Comparison of ENCODE assay signal across 8 mouse cellular contexts in the genomic region with DNA sequence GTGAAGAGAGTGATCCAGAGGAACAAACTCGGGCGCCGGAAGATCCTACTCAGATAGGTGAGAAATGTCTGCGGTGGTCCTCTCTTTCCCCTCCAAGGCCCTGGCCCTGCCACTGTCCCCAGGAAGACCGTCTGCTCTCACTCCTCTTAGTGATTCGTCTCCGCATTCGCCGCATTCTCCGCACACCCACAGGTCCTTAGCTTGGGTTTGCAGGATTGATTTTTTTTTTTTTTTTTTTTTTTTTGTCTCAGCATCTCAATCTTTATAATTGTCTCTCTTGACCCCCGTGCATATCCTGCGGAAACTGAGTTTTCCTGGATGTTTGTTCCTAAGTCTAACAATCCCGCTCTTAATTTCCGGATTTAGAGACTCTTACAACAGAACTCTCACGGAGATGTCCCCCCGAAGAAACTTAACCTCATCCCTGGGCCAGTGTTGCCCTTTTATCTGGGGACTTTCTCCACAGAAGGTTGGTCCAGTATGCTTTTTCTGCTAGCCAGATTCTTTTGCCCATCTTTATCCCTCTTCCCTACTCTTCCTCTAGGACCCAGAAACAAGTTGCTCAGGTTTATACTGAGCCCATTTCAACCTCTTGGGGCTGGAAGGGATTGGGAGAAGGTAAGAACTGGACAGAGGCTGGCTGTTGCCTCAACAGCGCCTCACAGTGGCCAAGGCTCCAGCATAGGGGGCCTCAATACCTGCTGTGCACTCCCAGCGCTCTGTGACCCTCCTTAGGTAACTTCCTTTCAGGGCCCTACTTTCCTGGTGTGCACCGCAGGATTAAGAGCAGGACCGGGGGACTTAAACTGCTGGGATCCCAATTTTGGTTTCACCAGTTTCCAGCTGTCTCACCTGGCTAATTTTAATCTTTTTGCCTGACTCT. TPM values are rescaled to one million over a fixed set of nuclear protein-coding genes. Genes with fewer than 3 reads are reported as not detected.
DNase-seq lines count a peak whose midpoint lies in the region; ATAC-seq lines count a peak whose summit lies in the region.
"Had no signal": no experiment of that assay in that cellular context is flagged by ENCODE, and none has a peak within 500 bp of the region (broad histone marks: within the 10 kb centered on the region; RNA-seq: fewer than 3 reads in every experiment).

No protein-coding gene starts in this region.

- peaks cover 99% of the 10 kb centered on the region for H3K27me3 ChIP-seq in forebrain, embryonic 12.5 days
- H3K27me3 ChIP-seq in kidney, embryonic 15.5 days = peaks cover 89% of the 10 kb centered on the region
- H3K27me3 ChIP-seq in stomach, embryonic 14.5 days (ENCODE audit: control insufficient read depth, insufficient read depth, low read length) = peaks cover 81% of the 10 kb centered on the region

- no peak overlapping the region for H3K9ac ChIP-seq in forebrain, embryonic 12.5 days
- peak overlapping the region; percentile 53 for H3K9ac ChIP-seq in kidney, embryonic 15.5 days
- H3K9ac ChIP-seq in stomach, embryonic 14.5 days (replicated peaks; ENCODE audit: low read depth, low read length) = no peak overlapping the region

- DNase-seq in R1 (ENCODE audit: low read depth, low spot score) = peak; percentile 80
- DNase-seq in layer of hippocampus, adult 9-10 months (ENCODE audit: low spot score) = no peak

- H3K4me3 ChIP-seq in forebrain, embryonic 12.5 days (replicated peaks) = peak overlapping the region; percentile 51
- peak overlapping the region; percentile 62 for H3K4me3 ChIP-seq in kidney, embryonic 15.5 days (replicated peaks)
- H3K4me3 ChIP-seq in stomach, embryonic 14.5 days (ENCODE audit: low read depth, low read length) = peak overlapping the region; percentile 38

- 1% methylated on average over 20 of the region's 20 CpGs for WGBS in forebrain, embryonic 12.5 days
- WGBS in kidney, embryonic 15.5 days = 2% methylated on average over 20 of the region's 20 CpGs
- WGBS in stomach, embryonic 14.5 days = 4% methylated on average over 20 of the region's 20 CpGs

- H3K4me2 ChIP-seq in forebrain, embryonic 12.5 days = peak overlapping the region; percentile 61
- peak overlapping the region; percentile 88 for H3K4me2 ChIP-seq in kidney, embryonic 15.5 days
- H3K4me2 ChIP-seq in stomach, embryonic 14.5 days (replicated peaks; ENCODE audit: low read depth, low read length) = peak overlapping the region; percentile 73

- H3K27ac ChIP-seq in forebrain, embryonic 12.5 days = no peak overlapping the region
- H3K27ac ChIP-seq in kidney, embryonic 15.5 days = peak overlapping the region; percentile 93
- no peak overlapping the region for H3K27ac ChIP-seq in stomach, embryonic 14.5 days (ENCODE audit: low read length)

- peak; percentile 6 for ATAC-seq in CD4-positive, CD25-positive, alpha-beta regulatory T cell, adult 4 months
- ATAC-seq in forebrain, embryonic 12.5 days (ENCODE audit: low FRiP score) = no peak
- ATAC-seq in kidney, embryonic 15.5 days (replicated peaks; ENCODE audit: low FRiP score) = 0 out of 2 replicates have a peak, but pooled peaks have one; percentile 16
- ATAC-seq in megakaryocyte, adult 5-6 weeks (ENCODE audit: poor library complexity, severe bottlenecking) = peak; percentile 30; the same call in 1 of the 2 replicates
- ATAC-seq in stomach, embryonic 14.5 days (ENCODE audit: insufficient number of reproducible peaks, insufficient read depth, low FRiP score, low read depth) = no peak

- H3K4me1 ChIP-seq in forebrain, embryonic 12.5 days = peaks cover 22% of the 10 kb centered on the region
- peaks cover 70% of the 10 kb centered on the region for H3K4me1 ChIP-seq in kidney, embryonic 15.5 days
- peaks cover 9% of the 10 kb centered on the region; the same call in 1 of the 2 replicates for H3K4me1 ChIP-seq in stomach, embryonic 14.5 days (ENCODE audit: control insufficient read depth, insufficient read depth, low read length)

- H3K9me3 ChIP-seq in forebrain, embryonic 12.5 days = no peaks in the 10 kb centered on the region
- H3K9me3 ChIP-seq in kidney, embryonic 15.5 days (replicated peaks) = no peaks in the 10 kb centered on the region
- H3K9me3 ChIP-seq in stomach, embryonic 14.5 days (ENCODE audit: control insufficient read depth, low read depth, low read length) = no peaks in the 10 kb centered on the region

- H3K36me3 ChIP-seq in forebrain, embryonic 12.5 days (replicated peaks) = no peaks in the 10 kb centered on the region
- no peaks in the 10 kb centered on the region for H3K36me3 ChIP-seq in kidney, embryonic 15.5 days
- H3K36me3 ChIP-seq in stomach, embryonic 14.5 days (ENCODE audit: control insufficient read depth, insufficient read depth, low read length) = no peaks in the 10 kb centered on the region

RNA-seq across cellular contexts. Expression of gene Foxd2, which starts 1.2 kb away (rescaled TPM):
- under 1 TPM in 1 of 2 experiments, not detected in 1; 0.16 TPM for polyA plus RNA-seq in CD4-positive, CD25-positive, alpha-beta regulatory T cell, adult 4 months (2017; shearing (Covaris generic))
- polyA plus RNA-seq in forebrain, embryonic 12.5 days (2016; fragmentation: Nextera tagmentation; extraction: Ambion mirVana) = 1.1 and 2.8 TPM in 2 replicates
- polyA plus RNA-seq in kidney, embryonic 15.5 days (2015; fragmentation: Nextera tagmentation; extraction: Ambion mirVana) = 5.2 and 5.5 TPM in 2 replicates
- total RNA-seq in megakaryocyte, adult 5-6 weeks (2015) = 0.42 and 0.66 TPM in 2 replicates
- total RNA-seq in megakaryocyte, adult 5-6 weeks (2017) = 0.66 and 0.77 TPM in 2 replicates
- not detected in 2 replicates for polyA plus RNA-seq in stomach, embryonic 14.5 days (2014; fragmentation: Nextera tagmentation; extraction: Ambion mirVana)

RNA-seq across cellular contexts. Expression of gene Foxe3, which starts 16.0 kb away (rescaled TPM):
- polyA plus RNA-seq in CD4-positive, CD25-positive, alpha-beta regulatory T cell, adult 4 months (2017; shearing (Covaris generic)) = not detected
- polyA plus RNA-seq in forebrain, embryonic 12.5 days (2016; fragmentation: Nextera tagmentation; extraction: Ambion mirVana) = not detected in 2 replicates
- polyA plus RNA-seq in kidney, embryonic 15.5 days (2015; fragmentation: Nextera tagmentation; extraction: Ambion mirVana) = not detected in 2 replicates
- total RNA-seq in megakaryocyte, adult 5-6 weeks (2015) = not detected in 2 replicates
- not detected in 2 replicates for total RNA-seq in megakaryocyte, adult 5-6 weeks (2017)
- polyA plus RNA-seq in stomach, embryonic 14.5 days (2014; fragmentation: Nextera tagmentation; extraction: Ambion mirVana) = not detected in 2 replicates
- polyA plus RNA-seq: large intestine, adult 2 months had no signal

Comparison
In these comparisons a context has a peak if more than half of its experiments do, and no peak if none do; other contexts are left out.
1. ATAC-seq: peak in CD4-positive, CD25-positive, alpha-beta regulatory T cell, adult 4 months (single experiment), kidney, embryonic 15.5 days (single experiment) and megakaryocyte, adult 5-6 weeks (single experiment); none in forebrain, embryonic 12.5 days (single experiment) and stomach, embryonic 14.5 days (single experiment).
2. Peak in every context shown above with its lines, with median percentiles within 50 percentile points of each other: H3K4me2 ChIP-seq and H3K4me3 ChIP-seq.